Mouse (Mus musculus): ENCODE data around the gene Rasal3.
A peak's percentile ranks its signal among the peaks of the same experiment; 100 is the strongest.

The Rasal3 gene

GRCm38 (mm10) chr17:32355031-32355430, 48.4 kb downstream of the Rasal3 start:
- DNase-seq (ENCODE audit: low spot score), result no peak

- no peak for DNase-seq (ENCODE audit: low spot score)
Measured at GRCm38 (mm10) chr17:32354211-32354610, 49.2 kb downstream of the Rasal3 start.

- DNase-seq (ENCODE audit: low spot score), result no peak
Measured at GRCm38 (mm10) chr17:32353696-32354095, 49.7 kb downstream of the Rasal3 start.

- no peak for DNase-seq (ENCODE audit: low spot score)
Measured at GRCm38 (mm10) chr17:32351726-32352125, 51.7 kb downstream of the Rasal3 start.

GRCm38 (mm10) chr17:32351269-32351668, 52.1 kb downstream of the Rasal3 start:
- no peak for DNase-seq (ENCODE audit: low spot score)

GRCm38 (mm10) chr17:32350382-32350983, 52.9 kb downstream of the Rasal3 start, which contains the start of gene Akap8l:
Gene Akap8l (minus strand): TSS chr17:32350607.
- DNase-seq (ENCODE audit: low spot score), result peak; percentile 98

- no peak for DNase-seq (ENCODE audit: low spot score)
Measured at GRCm38 (mm10) chr17:32349851-32350381, 53.5 kb downstream of the Rasal3 start.

GRCm38 (mm10) chr17:32349037-32349732, 54.2 kb downstream of the Rasal3 start:
- peak; percentile 45 for DNase-seq (ENCODE audit: low spot score)

- DNase-seq (ENCODE audit: low spot score), result no peak
Measured at GRCm38 (mm10) chr17:32348406-32348805, 55.0 kb downstream of the Rasal3 start.

- DNase-seq (ENCODE audit: low spot score), result no peak
Measured at GRCm38 (mm10) chr17:32341102-32341501, 62.3 kb downstream of the Rasal3 start.

Data from embryo, embryonic 10 days (tissue).